ENCODE assay signal across 22 mouse cellular contexts in genomic region chr9:121279216-121279615, GRCm38 (mm10).
"Had no signal": no experiment of that assay in that cellular context is flagged by ENCODE, and none has a peak within 500 bp of the region (broad histone marks: within the 10 kb centered on the region; RNA-seq: fewer than 3 reads in every experiment).

No protein-coding gene starts in this region.

- H3K27ac ChIP-seq: gastrocnemius, adult 2 months; heart, adult 2 months; hindbrain, embryonic 10.5 days; hindbrain, embryonic 12.5 days; hindbrain, embryonic 14.5 days; intestine, embryonic 15.5 days; layer of hippocampus, adult 2 months; left cerebral cortex, adult 2 months; limb, embryonic 10.5 days; limb, embryonic 12.5 days; liver, embryonic 13.5 days had no signal

- H3K36me3 ChIP-seq: liver, embryonic 13.5 days had no signal

- H3K27me3 ChIP-seq: heart, embryonic 12.5 days; hindbrain, embryonic 12.5 days; intestine, embryonic 15.5 days; limb, embryonic 12.5 days; liver, embryonic 13.5 days had no signal

- H3K4me3 ChIP-seq: gastrocnemius, adult 2 months; heart, adult 2 months; heart, embryonic 12.5 days; hindbrain, embryonic 10.5 days; hindbrain, embryonic 12.5 days; intestine, embryonic 15.5 days; layer of hippocampus, adult 2 months; left cerebral cortex, adult 2 months; limb, embryonic 10.5 days; limb, embryonic 12.5 days; liver, embryonic 13.5 days had no signal

- DNase-seq: gastrocnemius, adult 2 months; gastrocnemius, postnatal 10 days; gastrocnemius, postnatal 25 days; heart, adult 2 months; heart, postnatal 10 days; heart, postnatal 4 days; kidney, adult 18-20 months; kidney, adult 8-10 months; kidney, postnatal 10 days; kidney, postnatal 25 days; kidney, postnatal 4 days; liver; liver, embryonic 13.5 days had no signal
